Mouse (Mus musculus) 3134 (cell line): ENCODE data around the gene Clstn1.

Experiments
- DNase-seq: peaks from one replicate; pipeline ENCODE4 v3.0.0-alpha.2; 2011; ENCODE audit warnings: low spot score; ENCODE audit not compliant: insufficient read length; ENCODE audit errors: extremely low read depth

The Clstn1 gene

DNA sequence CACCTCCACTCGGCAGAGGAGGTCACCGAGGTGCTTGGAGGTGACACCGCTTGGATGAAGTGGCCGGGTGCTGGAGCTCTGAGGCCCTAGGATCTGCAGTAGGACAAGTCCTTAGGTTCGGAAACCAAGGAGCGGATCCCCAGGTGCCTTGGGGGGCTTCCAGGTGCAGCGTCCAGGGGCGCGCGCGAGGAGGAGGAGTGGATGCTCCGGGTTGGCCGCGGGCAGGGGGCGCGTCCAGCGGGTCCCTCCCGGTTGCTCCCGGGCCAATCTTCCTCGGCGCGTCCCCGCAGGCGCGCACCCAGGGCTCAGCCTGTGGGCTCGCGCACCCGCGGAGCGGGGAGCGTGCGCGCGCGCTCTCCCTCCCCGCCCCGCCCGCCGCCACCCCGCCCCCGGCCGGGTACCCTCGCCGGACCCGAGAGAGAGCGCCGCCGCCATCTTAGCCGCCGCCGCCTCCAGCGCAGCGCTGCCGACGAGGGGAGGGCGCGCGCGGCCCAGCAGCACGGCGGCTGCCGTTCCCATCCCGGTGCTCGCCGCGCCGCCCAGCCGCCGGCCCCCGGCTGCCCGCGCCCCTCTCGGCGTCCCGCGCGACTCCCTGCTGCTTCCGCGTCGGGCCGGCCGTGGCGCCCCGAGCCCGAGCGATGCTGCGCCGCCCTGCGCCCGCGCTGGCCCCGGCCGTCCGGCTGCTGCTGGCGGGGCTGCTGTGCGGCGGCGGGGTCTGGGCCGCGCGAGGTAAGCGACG, at the start of gene Clstn1:
Clstn1 (plus strand) TSS at position 425 of the 739 bp plus-strand sequence.
- peak; percentile 62 for DNase-seq

DNA sequence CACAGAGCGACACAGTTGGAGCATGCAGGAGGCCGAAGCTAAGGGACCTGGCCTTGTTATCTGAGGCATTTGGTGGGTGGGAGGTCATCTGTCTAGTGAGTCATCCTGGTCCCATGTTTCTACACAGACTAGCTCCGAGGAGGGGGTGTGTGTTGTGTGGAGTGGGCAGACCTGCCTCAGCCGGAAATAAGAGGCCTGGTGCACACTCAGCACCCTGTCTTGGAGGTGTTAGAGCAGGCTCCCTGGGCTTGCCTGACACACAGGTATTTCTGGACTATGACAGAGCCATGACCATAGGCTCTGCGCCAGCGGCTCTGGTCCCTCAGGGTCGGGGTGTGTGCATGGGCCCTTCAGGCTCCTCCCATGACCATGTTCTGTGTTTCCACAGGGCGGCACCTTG, 46.8 kb upstream of the Clstn1 start:
- DNase-seq, result no peak

DNA sequence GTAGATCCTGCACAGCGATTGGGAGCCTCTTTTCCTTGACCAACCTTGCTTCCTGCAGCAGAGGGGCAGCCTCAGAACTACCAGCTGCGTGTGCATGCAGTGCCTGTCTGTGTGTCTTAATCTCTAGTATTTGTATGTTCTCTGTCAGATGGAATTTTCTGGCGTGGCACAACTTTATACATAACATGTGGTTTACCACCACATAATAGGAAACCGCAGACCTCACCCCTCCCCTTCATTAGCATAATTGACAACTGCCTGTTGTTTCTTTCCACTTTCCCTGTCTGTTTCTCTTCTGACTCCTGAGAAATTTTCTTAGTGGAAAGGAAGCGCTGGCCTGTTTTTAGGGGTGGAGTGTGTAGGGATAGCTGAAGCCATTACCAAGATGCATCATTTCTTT, 44.3 kb upstream of the Clstn1 start:
- DNase-seq, result no peak

DNA sequence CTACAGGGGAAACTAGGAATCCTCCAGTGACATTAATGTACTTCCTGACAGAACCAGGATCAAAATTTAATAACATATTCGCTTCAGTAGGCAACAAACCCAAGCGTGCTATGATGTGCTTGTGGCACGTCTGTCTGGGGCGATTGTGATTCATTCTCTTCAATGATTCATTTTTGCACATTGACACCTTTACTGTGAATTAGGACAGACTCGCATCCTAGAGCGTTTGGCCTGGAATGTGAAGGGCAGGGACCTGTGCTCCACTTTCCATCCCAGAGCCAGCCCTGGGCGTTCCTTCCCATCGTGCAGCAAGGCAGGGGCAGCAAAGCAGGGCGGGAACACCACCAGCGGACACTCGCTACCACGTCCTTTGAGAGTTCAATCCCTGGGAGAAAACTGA, 43.8 kb upstream of the Clstn1 start:
- no peak for DNase-seq

DNA sequence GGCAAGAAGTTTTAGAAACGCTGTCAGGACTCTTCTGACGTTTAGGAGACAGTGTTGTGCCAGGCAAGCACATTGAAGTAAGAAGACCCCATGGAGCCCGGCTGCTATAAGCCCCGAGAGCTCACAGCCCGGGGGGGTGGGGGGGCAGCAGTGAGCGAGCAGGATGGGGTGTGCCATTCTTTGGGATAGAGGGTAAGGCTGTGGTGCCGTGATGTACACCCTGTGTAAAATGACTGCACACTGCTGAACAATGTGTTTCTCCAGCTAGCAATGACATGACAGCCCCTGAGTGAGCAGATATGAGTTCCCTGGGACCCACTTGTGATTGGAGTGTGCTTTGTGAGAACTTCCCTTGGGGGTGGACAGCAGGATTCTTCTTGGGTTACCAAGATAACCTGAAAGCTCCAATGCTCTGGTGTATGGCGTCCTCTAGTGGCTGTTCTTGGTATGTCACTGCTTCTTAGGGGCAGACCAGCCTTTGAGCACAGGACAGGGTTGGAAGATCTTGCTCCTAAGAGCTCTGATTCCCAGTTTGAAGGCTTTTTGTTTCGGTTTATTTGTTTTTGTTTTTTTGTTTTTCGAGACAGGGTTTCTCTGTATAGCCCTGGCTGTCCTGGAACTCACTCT, 43.2 kb upstream of the Clstn1 start:
- DNase-seq, result no peak

DNA sequence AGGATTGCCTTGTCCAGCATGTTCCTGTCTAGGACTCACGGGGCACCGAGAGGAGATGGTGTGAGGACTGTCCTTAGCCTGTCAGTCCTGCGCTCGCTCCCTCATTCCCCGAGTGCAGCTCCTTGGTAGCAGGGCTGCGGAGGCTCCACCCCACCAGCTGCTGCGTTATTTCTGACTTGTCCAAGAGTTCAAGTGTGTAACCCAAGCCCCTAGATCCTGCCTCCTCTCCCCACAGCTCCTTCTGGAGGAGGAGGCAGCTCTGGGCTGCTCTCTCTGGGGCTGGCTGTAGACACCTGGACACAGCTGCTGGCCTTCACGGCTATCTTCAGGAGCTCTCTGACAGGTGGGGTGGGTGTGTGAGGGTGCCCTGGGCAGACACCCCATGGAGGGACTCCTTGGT, 41.4 kb upstream of the Clstn1 start:
- no peak for DNase-seq

DNA sequence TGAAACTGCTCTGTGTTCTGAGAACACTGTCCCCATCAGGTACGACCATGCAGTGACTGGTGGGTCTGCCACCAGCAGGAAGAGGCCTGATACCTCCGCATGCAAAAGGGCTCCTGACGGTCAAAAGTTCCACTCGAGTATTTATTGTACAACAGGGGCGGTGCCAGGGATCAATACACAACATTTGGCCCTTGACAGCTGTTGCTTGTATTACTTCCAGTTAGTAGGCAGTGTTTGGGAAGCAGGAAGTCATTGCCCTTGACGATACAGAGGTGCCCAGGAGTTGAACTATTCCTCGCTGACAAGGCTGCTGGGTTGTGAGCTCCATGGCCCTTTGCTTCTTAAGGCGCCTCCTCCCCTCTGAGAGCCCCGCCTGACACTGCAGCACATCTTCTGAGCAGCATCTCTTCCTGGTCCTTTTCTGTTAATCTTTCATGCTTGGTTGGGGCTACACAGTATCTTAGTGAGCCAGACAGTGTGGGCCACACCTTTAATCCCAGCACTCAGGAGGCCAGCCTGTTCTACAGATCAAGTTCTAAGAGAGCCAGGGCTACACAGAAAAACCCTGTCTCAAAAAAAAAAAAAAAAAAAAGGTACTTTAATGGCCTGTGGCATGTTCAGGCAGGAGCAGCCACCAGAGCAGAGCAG, 39.3 kb upstream of the Clstn1 start:
- no peak for DNase-seq

DNA sequence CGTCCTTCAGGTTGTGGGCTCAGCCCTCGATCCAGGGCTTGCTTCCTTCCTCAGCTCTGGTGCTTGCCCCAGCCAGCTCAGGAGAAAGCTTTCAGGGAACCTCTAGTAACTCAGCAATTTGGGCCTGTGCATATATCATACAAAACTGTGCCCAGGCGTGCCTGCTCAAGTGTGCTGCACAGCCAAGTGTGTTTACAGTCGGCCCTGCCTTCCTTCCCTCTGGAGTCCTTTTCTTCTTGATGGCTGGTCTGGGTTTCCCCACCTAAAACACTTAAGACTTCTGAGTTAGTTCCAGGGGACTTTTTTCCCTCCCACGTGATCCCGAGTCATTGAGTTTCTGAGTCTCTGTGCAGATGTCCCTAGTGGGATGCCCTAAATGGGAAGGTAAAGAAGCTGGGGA, 38.7 kb upstream of the Clstn1 start:
- DNase-seq, result no peak

DNA sequence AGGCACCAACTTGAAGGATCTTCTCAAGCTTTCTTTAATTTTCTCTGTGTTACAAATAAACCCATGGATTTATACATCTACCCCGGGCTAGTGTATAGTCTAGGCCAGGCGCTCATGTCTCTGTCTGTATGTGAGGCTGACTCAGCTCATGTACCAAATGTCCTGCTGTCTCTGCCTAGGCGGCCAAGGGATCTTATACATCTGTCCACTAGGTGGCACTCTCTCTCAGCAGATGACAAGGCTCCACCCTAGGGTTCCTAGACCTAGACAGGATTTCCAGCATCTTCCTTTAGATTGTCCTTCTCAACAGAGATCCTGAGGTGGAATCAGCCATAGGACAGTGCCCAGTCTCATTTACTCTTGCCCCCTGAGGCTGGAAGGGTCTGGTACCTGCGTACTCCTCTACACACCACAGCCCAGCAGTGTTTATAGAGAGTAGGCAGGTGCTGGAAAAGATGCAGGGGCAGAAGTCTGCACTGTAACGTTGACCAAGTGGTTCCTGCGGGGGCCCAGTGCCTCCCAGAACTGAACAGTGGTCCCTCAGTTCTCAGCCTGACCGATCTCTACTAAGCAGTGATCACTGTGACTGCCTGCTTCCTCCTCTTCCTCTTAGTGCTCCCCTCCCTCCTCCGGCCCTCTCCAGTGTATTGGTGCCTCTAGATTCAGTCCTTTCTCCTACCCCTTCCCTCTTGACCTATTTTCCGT, 36.9 kb upstream of the Clstn1 start:
- DNase-seq, result peak; percentile 30

DNA sequence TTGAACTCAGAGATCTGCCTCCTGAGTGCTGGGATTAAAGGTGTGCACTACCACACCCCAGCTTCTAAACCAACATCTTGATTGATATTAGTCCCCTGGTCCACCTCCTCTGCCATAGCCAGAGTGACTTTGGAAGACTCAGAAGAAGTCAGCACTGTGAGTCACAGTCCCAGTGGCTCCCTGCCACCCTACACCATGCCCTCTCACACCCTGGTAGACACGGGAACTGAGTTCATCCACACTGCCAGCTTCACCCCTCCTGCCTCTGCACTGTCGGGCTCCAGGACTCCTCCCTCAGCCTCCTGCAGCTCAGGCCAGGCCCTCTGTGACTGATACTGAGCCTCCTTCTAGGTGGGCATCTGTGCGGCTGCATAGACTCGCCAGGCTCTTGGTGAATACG, 35.4 kb upstream of the Clstn1 start:
- peak; percentile 63 for DNase-seq

DNA sequence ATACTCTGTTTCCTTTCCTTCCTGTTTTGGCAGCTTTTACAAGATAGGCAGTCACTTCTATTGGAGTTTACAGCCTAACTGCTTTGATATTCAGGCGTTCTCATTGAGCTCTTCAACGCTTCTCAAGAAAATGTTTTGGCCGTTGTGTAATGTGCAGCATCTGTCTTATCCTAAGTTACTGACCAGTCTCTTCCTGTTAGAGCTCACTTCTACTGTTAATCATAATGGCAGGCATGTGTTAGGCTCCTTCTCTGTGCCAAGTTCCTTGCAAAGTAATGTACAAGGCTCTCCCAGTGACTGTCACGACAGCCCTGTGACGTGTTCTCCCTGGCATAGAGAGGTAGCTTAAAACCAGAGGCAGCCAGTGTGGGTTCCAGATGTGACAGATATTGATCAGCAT, 34.6 kb upstream of the Clstn1 start:
- no peak for DNase-seq

DNA sequence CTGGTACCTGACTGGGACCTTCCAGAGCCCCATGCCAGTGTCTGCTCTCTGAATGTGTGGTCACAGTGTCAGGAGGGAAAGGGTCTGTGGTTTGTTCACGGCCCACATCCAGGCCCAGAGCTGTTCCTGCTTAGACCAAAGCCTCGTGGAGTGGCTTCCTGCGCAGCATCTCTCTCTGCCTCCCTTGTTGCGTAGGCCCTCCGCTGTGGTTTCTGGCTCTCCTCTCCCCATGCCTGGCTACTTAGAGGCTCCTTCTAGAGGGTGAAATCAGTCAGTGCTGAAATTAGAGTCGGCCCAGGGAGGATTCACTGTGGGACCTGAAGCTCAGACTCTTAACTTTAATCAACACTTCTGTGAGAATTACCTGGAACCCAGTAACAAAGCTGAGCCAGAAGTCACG, 32.4 kb upstream of the Clstn1 start:
- DNase-seq, result no peak

DNA sequence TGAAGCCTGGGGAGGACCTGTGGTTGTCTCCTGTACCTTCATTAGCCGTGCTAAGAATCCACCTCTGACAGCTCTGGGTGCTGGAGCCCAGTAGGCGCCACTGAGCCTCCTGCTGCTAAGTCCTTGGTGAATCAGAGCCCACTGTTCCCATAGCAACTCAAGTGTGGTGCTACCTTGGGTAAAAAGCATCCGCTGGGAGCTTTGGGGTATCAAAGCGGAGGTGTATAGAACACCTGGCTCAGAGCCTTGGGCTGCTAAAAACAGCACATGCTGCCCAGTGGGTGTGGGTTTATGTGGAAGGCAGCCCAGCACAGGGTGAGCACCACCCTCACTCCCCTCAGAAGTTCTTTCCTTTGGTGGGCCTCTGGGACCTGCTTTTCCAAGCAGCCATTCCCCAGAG, 30.2 kb upstream of the Clstn1 start:
- no peak for DNase-seq

DNA sequence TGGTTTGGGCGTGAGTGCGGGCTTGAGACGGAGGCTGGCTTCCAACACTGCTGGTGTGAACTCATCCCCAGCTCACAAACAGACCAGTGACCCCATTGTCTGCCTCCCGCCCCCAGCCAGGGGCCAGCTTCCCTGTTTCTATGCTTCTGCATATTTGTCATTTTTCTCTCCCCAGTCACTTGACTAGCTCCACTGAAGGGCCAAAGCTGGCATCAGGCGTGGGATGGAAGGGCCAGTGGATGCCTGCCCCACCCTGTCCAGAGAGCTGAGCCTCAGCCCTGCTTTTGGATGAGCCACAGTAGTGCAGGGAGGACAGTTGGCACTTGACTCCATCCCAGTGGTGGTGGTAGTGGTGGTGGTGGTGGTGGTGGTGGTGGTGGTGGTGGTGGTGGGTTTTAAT, 28.4 kb upstream of the Clstn1 start:
- DNase-seq, result peak; percentile 77

DNA sequence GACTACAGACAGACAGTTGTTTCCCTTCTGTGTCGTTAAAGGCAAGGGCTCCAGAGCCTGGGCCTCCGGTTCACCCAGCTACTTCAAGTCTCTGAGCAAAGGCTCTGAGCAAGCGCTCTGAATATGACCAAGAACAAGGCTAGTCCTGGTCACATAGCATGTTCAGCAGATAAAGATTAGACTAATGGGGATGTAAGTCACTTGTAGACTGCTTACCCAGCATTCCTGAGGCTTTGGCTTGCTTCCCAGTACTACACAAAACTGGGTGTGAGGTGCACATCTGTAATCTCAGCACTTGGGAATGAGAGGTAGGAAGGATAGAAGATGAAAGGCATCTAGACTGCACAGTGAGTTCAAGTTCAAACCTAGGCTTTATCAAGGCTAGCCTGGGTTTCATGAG, 27.9 kb upstream of the Clstn1 start:
- DNase-seq, result no peak

DNA sequence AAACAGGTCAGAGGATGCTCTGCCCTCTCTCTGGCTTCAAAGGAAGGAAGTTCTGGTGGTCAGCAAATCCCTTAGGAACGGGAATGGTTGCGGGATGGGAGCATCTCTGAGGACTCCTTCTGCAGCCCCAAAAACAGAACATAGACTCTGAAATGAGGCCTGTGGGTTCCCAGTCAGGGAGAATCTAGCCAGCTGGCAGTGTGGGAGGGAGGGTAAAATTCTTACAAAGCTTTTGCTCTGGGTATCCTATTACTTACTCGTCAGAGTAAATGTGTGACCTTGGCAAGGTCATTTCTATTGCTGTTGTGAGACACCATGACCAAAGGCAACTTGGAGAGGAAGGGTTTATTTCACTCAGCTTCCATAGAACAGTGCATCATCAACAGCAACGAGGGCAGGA, 24.9 kb upstream of the Clstn1 start:
- no peak for DNase-seq

DNA sequence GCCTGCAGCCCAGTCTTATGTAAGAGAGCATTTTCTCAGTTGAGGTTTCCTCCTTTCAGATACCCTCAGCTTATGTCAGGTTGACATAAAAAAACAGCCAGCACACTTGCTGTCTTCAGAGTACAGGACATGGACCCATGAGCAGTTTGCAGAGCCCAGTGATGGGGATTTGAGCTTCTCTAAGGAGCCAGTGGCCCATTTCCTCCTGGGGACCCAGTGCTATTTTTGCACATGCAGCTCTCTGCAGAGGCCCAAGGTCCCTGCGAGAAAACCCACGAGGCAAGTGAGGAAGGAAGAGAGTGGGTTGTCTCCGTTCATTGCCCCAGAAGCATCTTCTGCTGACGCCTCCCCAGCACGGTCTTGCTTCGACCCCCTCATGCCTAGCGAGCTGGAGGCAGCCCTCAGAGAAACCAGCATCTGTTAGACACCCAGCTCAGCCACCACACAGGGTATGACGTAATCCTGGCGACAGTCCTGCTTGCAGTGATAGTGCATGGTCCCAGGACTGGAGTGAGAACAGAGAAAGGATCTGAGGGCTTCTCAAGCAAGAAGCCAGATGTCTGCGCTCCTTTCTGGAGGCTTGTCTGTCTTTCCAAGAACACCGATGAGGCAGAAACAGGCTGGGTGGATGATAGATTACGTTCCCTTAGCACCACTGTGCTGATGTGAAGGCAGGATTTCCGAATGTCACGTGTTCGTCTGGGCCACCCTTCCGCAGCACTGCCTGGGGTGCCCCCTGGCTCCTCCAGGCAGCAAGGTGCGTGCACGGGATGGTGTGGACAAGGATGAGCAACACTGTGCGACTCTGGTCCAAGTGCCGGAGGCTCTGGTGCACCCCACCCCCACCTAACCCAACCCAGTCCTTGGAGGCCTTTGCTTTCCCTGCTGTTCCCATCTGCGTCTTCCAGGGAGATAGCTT, 24.0 kb upstream of the Clstn1 start:
- DNase-seq, result no peak

DNA sequence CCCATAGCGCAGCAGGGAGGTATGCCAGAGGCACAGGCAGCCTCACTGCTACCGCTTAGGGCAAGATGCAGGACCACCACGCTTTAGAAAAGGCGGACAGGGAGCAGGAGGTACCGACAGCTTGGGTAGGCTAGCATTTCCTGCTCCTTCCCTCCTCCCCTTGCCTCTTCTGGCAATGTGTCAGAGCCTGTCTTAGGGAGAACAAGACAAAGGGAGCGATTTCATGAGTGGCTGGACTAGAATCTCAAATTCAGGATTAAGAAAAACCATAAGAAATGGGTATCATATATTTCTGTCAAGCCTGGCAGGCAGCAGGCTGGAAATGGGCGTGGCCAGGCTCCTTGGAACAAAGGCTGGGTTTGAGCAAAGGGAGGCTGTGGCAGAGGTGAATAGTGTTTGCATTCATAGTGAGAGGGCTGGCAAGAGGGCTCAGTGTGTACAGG, 23.3 kb upstream of the Clstn1 start:
- no peak for DNase-seq

DNA sequence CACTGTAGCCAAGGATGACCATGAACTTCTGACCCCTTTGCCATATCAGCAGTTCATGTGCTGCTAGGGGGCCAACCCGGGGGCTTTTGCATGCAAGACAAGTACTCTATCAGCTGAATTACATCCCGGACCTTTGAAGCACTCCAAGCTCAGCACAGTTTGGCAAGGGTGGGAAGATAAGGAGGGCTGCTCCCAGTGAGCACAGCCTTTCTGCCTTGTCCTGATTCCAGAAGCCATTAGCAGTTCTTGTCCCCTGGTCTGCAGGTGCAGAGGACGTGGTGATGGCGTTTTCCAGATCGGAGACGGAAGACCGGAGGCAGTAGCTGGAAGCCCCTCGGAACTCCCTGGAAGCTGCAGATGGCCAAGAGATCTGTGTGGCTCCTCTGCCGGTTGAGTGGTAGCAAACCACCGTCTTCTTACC, 22.3 kb upstream of the Clstn1 start:
- DNase-seq, result no peak
